Mouse (Mus musculus): ENCODE measurements at regions not wholly inside any gene's neighbourhood (a gene's known extent, or its start where the extent isn't known, plus 50 kb on each side); places are given as distances from the start of the nearest gene placed in this dataset.

- no peaks in the 10 kb centered on the region for H3K9me3 ChIP-seq (ENCODE audit: low read length)
- H3K27ac ChIP-seq (ENCODE audit: low read length): no peak overlapping the region
- no peaks in the 10 kb centered on the region for H3K4me1 ChIP-seq (ENCODE audit: insufficient read depth, low read depth, low read length)
- no peak for TF ChIP-seq EP300 (IDR thresholded peaks at IDR 0.05)
- TF ChIP-seq CTCF (IDR thresholded peaks at IDR 0.05): no peak
- H3K36me3 ChIP-seq (ENCODE audit: insufficient read depth, low read length): no peaks in the 10 kb centered on the region
- no peak overlapping the region for H3K9ac ChIP-seq (replicated peaks; ENCODE audit: low read depth)
- no peaks in the 10 kb centered on the region for H3K27me3 ChIP-seq (replicated peaks; ENCODE audit: insufficient read depth, low read length)
- no peak overlapping the region for H3K4me2 ChIP-seq (replicated peaks; ENCODE audit: low read depth, low read length)
- WGBS: 63% methylated on average over 2 of the region's 2 CpGs
- no peak overlapping the region for H3K4me3 ChIP-seq (ENCODE audit: low read depth, low read length)
- no peak for DNase-seq (ENCODE audit: low spot score)
- ATAC-seq: no peak
Measured at GRCm38 (mm10) chr1:61310761-61311090, 327.9 kb upstream of the Pard3b start.

GRCm38 (mm10) chr1:61313196-61313595 lies 325.4 kb upstream of the Pard3b start:
- DNase-seq (ENCODE audit: low spot score): no peak
- Histone ChIP-seq H3K36me3 (ENCODE audit: insufficient read depth, low read length) (no peaks in the 10 kb centered on the region), H3K9ac (replicated peaks; ENCODE audit: low read depth) (no peak overlapping the region), H3K4me2 (replicated peaks; ENCODE audit: low read depth, low read length) (no peak overlapping the region), H3K4me3 (ENCODE audit: low read depth, low read length) (no peak overlapping the region), H3K4me1 (ENCODE audit: insufficient read depth, low read depth, low read length) (no peaks in the 10 kb centered on the region), H3K9me3 (ENCODE audit: low read length) (no peaks in the 10 kb centered on the region), H3K27ac (ENCODE audit: low read length) (no peak overlapping the region), H3K27me3 (replicated peaks; ENCODE audit: insufficient read depth, low read length) (no peaks in the 10 kb centered on the region)
- ATAC-seq: no peak
- no peak for TF ChIP-seq EP300 (IDR thresholded peaks at IDR 0.05)
- no peak for TF ChIP-seq CTCF (IDR thresholded peaks at IDR 0.05)
- 86% methylated on average over 4 of the region's 4 CpGs for WGBS

- ATAC-seq (no peak), DNase-seq (ENCODE audit: low spot score) (no peak)
- H3K4me3 ChIP-seq (ENCODE audit: low read depth, low read length): no peak overlapping the region
- no peaks in the 10 kb centered on the region for H3K36me3 ChIP-seq (ENCODE audit: insufficient read depth, low read length)
- H3K4me2 ChIP-seq (replicated peaks; ENCODE audit: low read depth, low read length): no peak overlapping the region
- no peak overlapping the region for H3K9ac ChIP-seq (replicated peaks; ENCODE audit: low read depth)
- no peaks in the 10 kb centered on the region for H3K9me3 ChIP-seq (ENCODE audit: low read length)
- no peaks in the 10 kb centered on the region for H3K27me3 ChIP-seq (replicated peaks; ENCODE audit: insufficient read depth, low read length)
- TF ChIP-seq EP300 (IDR thresholded peaks at IDR 0.05) (no peak), CTCF (IDR thresholded peaks at IDR 0.05) (no peak)
- H3K4me1 ChIP-seq (ENCODE audit: insufficient read depth, low read depth, low read length): no peaks in the 10 kb centered on the region
- no peak overlapping the region for H3K27ac ChIP-seq (ENCODE audit: low read length)
- WGBS: 83% methylated on average over 4 of the region's 4 CpGs
Measured at GRCm38 (mm10) chr1:61316261-61316660, 322.4 kb upstream of the Pard3b start.

GRCm38 (mm10) chr1:61316736-61317135 lies 321.9 kb upstream of the Pard3b start:
- TF ChIP-seq CTCF (IDR thresholded peaks at IDR 0.05) (no peak), EP300 (IDR thresholded peaks at IDR 0.05) (no peak)
- Histone ChIP-seq H3K27me3 (replicated peaks; ENCODE audit: insufficient read depth, low read length) (no peaks in the 10 kb centered on the region), H3K27ac (ENCODE audit: low read length) (no peak overlapping the region), H3K36me3 (ENCODE audit: insufficient read depth, low read length) (no peaks in the 10 kb centered on the region), H3K9ac (replicated peaks; ENCODE audit: low read depth) (no peak overlapping the region), H3K4me2 (replicated peaks; ENCODE audit: low read depth, low read length) (no peak overlapping the region), H3K9me3 (ENCODE audit: low read length) (no peaks in the 10 kb centered on the region), H3K4me3 (ENCODE audit: low read depth, low read length) (no peak overlapping the region), H3K4me1 (ENCODE audit: insufficient read depth, low read depth, low read length) (no peaks in the 10 kb centered on the region)
- DNase-seq (ENCODE audit: low spot score) (no peak), ATAC-seq (no peak)
- 68% methylated on average over 2 of the region's 2 CpGs for whole genome bisulfite sequencing

GRCm38 (mm10) chr1:61318042-61318441 lies 320.6 kb upstream of the Pard3b start:
- H3K4me2 ChIP-seq (replicated peaks; ENCODE audit: low read depth, low read length): no peak overlapping the region
- H3K9me3 ChIP-seq (ENCODE audit: low read length): no peaks in the 10 kb centered on the region
- DNase-seq (ENCODE audit: low spot score) (no peak), ATAC-seq (no peak)
- H3K27ac ChIP-seq (ENCODE audit: low read length): no peak overlapping the region
- no peaks in the 10 kb centered on the region for H3K4me1 ChIP-seq (ENCODE audit: insufficient read depth, low read depth, low read length)
- TF ChIP-seq EP300 (IDR thresholded peaks at IDR 0.05) (no peak), CTCF (IDR thresholded peaks at IDR 0.05) (no peak)
- H3K9ac ChIP-seq (replicated peaks; ENCODE audit: low read depth): no peak overlapping the region
- H3K27me3 ChIP-seq (replicated peaks; ENCODE audit: insufficient read depth, low read length): no peaks in the 10 kb centered on the region
- no peak overlapping the region for H3K4me3 ChIP-seq (ENCODE audit: low read depth, low read length)
- no peaks in the 10 kb centered on the region for H3K36me3 ChIP-seq (ENCODE audit: insufficient read depth, low read length)
- 74% methylated on average over 1 of the region's 1 CpGs for WGBS

GRCm38 (mm10) chr1:61321513-61322145 lies 317.0 kb upstream of the Pard3b start:
- DNase-seq (ENCODE audit: low spot score): no peak
- Histone ChIP-seq H3K9me3 (ENCODE audit: low read length) (no peaks in the 10 kb centered on the region), H3K4me1 (ENCODE audit: insufficient read depth, low read depth, low read length) (no peaks in the 10 kb centered on the region), H3K9ac (replicated peaks; ENCODE audit: low read depth) (no peak overlapping the region), H3K27me3 (replicated peaks; ENCODE audit: insufficient read depth, low read length) (no peaks in the 10 kb centered on the region), H3K27ac (ENCODE audit: low read length) (no peak overlapping the region), H3K4me2 (replicated peaks; ENCODE audit: low read depth, low read length) (no peak overlapping the region), H3K36me3 (ENCODE audit: insufficient read depth, low read length) (no peaks in the 10 kb centered on the region), H3K4me3 (ENCODE audit: low read depth, low read length) (no peak overlapping the region)
- peak; percentile 50 for ATAC-seq
- no peak for TF ChIP-seq EP300 (IDR thresholded peaks at IDR 0.05)
- no peak for TF ChIP-seq CTCF (IDR thresholded peaks at IDR 0.05)
- WGBS: 61% methylated on average over 6 of the region's 6 CpGs

GRCm38 (mm10) chr1:61331456-61331855 lies 307.2 kb upstream of the Pard3b start:
- H3K9me3 ChIP-seq (ENCODE audit: low read length): no peaks in the 10 kb centered on the region
- no peak overlapping the region for H3K9ac ChIP-seq (replicated peaks; ENCODE audit: low read depth)
- WGBS: 89% methylated on average over 2 of the region's 2 CpGs
- no peaks in the 10 kb centered on the region for H3K36me3 ChIP-seq (ENCODE audit: insufficient read depth, low read length)
- no peak for DNase-seq (ENCODE audit: low spot score)
- H3K27ac ChIP-seq (ENCODE audit: low read length): no peak overlapping the region
- no peak for ATAC-seq
- no peak for TF ChIP-seq EP300 (IDR thresholded peaks at IDR 0.05)
- TF ChIP-seq CTCF (IDR thresholded peaks at IDR 0.05): no peak
- no peak overlapping the region for H3K4me2 ChIP-seq (replicated peaks; ENCODE audit: low read depth, low read length)
- no peak overlapping the region for H3K4me3 ChIP-seq (ENCODE audit: low read depth, low read length)
- H3K4me1 ChIP-seq (ENCODE audit: insufficient read depth, low read depth, low read length): no peaks in the 10 kb centered on the region
- no peaks in the 10 kb centered on the region for H3K27me3 ChIP-seq (replicated peaks; ENCODE audit: insufficient read depth, low read length)

Data from lung, postnatal 0 days (tissue).